Mouse (Mus musculus) lung, postnatal 25 days (tissue): Measurements from ENCODE around the gene E430018J23Rik.

Experiments
- DNase-seq: peaks from one replicate; pipeline ENCODE4 v3.0.0; 2022; ENCODE audit warnings: low spot score

E430018J23Rik gene

DNA sequence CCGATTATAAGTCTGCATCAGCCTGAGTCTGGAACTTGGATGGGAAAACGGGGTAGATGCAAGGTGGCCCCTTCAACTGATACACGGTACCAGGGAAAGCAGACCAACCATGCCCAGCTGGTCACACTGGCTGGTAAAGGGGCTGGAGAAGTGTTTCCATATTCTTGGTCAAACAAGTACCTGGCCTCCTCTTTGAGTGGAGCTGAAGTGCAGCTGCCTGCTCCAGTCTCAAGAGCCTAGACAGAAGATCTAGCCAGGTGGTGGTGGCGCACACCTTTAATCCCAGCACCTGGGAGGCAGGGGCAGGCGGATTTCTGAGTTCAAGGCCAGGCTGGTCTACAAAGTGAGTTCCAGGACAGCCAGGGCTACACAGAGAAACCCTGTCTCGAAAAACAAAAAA, 51.6 kb downstream of the E430018J23Rik start:
- peak; percentile 34 for DNase-seq

DNA sequence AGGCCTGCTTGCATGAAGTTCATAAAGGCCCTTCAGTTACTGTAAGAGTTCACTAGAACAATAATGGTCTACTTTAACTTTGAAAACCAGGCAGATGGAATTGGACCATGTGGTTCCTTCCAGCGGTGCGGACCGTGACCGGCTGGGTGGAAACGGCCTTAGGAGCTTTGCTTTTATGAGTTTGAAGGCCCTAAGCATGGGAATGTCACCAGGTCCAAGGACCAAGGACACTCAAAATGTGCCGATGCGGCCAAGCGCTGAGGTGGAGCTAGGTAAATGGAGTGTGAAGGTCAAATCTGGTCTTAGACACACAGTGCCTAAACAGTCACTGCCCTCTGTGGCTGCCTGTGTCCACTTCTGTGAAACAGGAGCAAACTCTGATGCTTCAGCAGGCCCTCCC, 52.1 kb downstream of the E430018J23Rik start:
- DNase-seq = no peak
